Mouse (Mus musculus) G1E (cell line): ENCODE measurements around the gene Cfap65.

Experiments used
- CTCF ChIP-seq: IDR thresholded peaks from 2 replicates; pipeline ENCODE4 v1.5.1; 2012; ENCODE audit warnings: low read depth, low read length, inconsistent platforms, mixed read lengths
- GATA1 ChIP-seq: IDR thresholded peaks from 2 replicates; pipeline ENCODE4 v1.6.1; 2012; ENCODE audit warnings: borderline replicate concordance, low read length, inconsistent platforms, mixed read lengths
- GATA2 ChIP-seq: IDR thresholded peaks from 2 replicates; pipeline ENCODE4 v1.6.1; 2012; ENCODE audit warnings: low read depth, low read length, inconsistent platforms, borderline replicate concordance
- POLR2AphosphoS5 ChIP-seq: IDR thresholded peaks from 2 replicates; pipeline ENCODE4 v1.6.1; 2012; ENCODE audit warnings: low read depth, low read length, inconsistent platforms; ENCODE audit not compliant: insufficient replicate concordance
- TAL1 ChIP-seq: conservative IDR thresholded peaks from 2 replicates; pipeline ENCODE4 v1.6.1; 2012; ENCODE audit warnings: low read depth, low read length, inconsistent platforms, mixed read lengths

GRCm38 (mm10) chr1:74855651-74856438 lies 79.6 kb downstream of the Cfap65 start:
- TF ChIP-seq GATA1 (no peak), CTCF (no peak), TAL1 (no peak), GATA2 (no peak), POLR2AphosphoS5 (no peak)
